Mouse (Mus musculus) cerebellum, adult 2 months (tissue): ENCODE results near the gene Hjurp. TPM values are rescaled to one million over a fixed set of nuclear protein-coding genes. Genes with fewer than 3 reads are reported as not detected.

Experiments used
- DNase-seq, 2 experiments: peaks; one replicate each; pipeline ENCODE4 v3.0.0; 2021
- H3K27ac ChIP-seq: fragments of 200-500 bp; 2 replicates; pipeline ENCODE4 v1.5.1; 2012; ENCODE audit warnings: low read length, control low read depth, inconsistent platforms; ENCODE audit not compliant: insufficient read depth
- H3K27me3 ChIP-seq: fragments of 200-500 bp; 2 replicates; pipeline ENCODE4 v1.6.1; 2012; ENCODE audit warnings: inconsistent platforms, mild to moderate bottlenecking, low read length, moderate library complexity; ENCODE audit not compliant: control insufficient read depth, insufficient read depth
- H3K4me1 ChIP-seq: fragments of 200-500 bp; 2 replicates; pipeline ENCODE4 v1.6.1; 2011; ENCODE audit warnings: low read length; ENCODE audit not compliant: control insufficient read depth, insufficient read depth
- H3K4me3 ChIP-seq: fragments of 200-500 bp; replicated peaks from 2 replicates; pipeline ENCODE3; 2011; ENCODE audit warnings: mild to moderate bottlenecking, low read depth, low read length, control low read depth; ENCODE audit not compliant: insufficient read depth
- CTCF ChIP-seq: fragments of 200-500 bp; IDR thresholded peaks from 2 replicates; pipeline ENCODE4 v1.5.1; 2011; ENCODE audit warnings: low read depth, mild to moderate bottlenecking, control low read depth, low read length, moderate library complexity, borderline replicate concordance; ENCODE audit not compliant: insufficient read depth
- POLR2A ChIP-seq: fragments of 200-500 bp; IDR thresholded peaks from 2 replicates; pipeline ENCODE4 v1.6.1; 2011; ENCODE audit warnings: low read length, control low read depth, borderline replicate concordance; ENCODE audit not compliant: insufficient read depth
- WGBS: fragments of 180-500 bp; shearing (Covaris S2); methylation state at CpG from one replicate; pipeline ENCODE4 v1.1.7; 2018; 5-methylcytosine and 5-hydroxymethylcytosine counted together
- polyA plus RNA-seq: library from polyadenylated mRNA; depleted of rRNA; stranded (reverse); fragments of >200 nt; gene quantifications from 2 replicates; pipeline ENCODE4 v1.2.3, GENCODE M21; 2012

Gene Hjurp
- polyA plus RNA-seq, 1 experiment: 79.1 TPM

GRCm38 (mm10) chr1:88274371-88275077 is 2.9 kb downstream of the Hjurp start:
- TF ChIP-seq CTCF: no peak
- TF ChIP-seq POLR2A: no peak
- no peak overlapping the region for H3K4me3 ChIP-seq
- 66% methylated on average over 11 of the region's 11 CpGs for WGBS
- no peak overlapping the region for H3K27ac ChIP-seq
- H3K4me1 ChIP-seq: no peaks in the 10 kb centered on the region; the same call in 1 of the 2 replicates
- DNase-seq: peak in 1 of 2 experiments; percentile 54
- H3K27me3 ChIP-seq: no peaks in the 10 kb centered on the region

- Histone ChIP-seq H3K27me3 (no peaks in the 10 kb centered on the region), H3K4me1 (no peaks in the 10 kb centered on the region; the same call in 1 of the 2 replicates), H3K27ac (no peak overlapping the region), H3K4me3 (no peak overlapping the region)
- 80% methylated on average over 4 of the region's 4 CpGs for WGBS
- peak in 1 of 2 experiments; percentile 4 for DNase-seq
- no peak for TF ChIP-seq POLR2A
- no peak for TF ChIP-seq CTCF
These were observed 3.6 kb downstream of the Hjurp start for GRCm38 (mm10) chr1:88273832-88274231.

DNA sequence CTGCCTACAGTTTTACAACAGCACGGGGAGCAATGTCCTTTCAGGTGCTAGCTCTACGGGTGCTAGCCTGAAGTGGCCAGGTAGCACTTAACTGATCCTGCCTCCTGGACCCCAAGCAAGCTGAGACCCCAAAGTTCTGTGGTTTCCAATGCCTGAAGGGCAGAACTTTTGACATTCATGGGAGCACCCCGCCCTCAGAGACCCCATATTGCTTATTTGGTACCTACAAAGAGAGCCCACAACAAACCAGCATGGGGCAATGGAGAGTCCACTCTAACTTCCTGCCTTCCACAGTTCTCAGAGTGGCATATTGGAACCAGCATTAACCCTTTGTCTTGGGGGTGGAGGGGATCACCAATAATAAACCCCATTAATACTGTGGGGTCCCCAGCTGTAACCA is 4.1 kb downstream of the Hjurp start:
- TF ChIP-seq CTCF: no peak
- TF ChIP-seq POLR2A: no peak
- no peak for DNase-seq
- no peak overlapping the region for H3K27ac ChIP-seq
- 97% methylated on average over 3 of the region's 3 CpGs for WGBS
- no peaks in the 10 kb centered on the region for H3K27me3 ChIP-seq
- H3K4me1 ChIP-seq: no peaks in the 10 kb centered on the region; the same call in 1 of the 2 replicates
- no peak overlapping the region for H3K4me3 ChIP-seq

- no peak for TF ChIP-seq POLR2A
- no peak for TF ChIP-seq CTCF
- Histone ChIP-seq H3K27me3 (no peaks in the 10 kb centered on the region), H3K27ac (no peak overlapping the region), H3K4me3 (no peak overlapping the region), H3K4me1 (no peaks in the 10 kb centered on the region; the same call in 1 of the 2 replicates)
- 67% methylated on average over 4 of the region's 4 CpGs for WGBS
- no peak for DNase-seq
These were observed 4.6 kb downstream of the Hjurp start for GRCm38 (mm10) chr1:88272851-88273250.

DNA sequence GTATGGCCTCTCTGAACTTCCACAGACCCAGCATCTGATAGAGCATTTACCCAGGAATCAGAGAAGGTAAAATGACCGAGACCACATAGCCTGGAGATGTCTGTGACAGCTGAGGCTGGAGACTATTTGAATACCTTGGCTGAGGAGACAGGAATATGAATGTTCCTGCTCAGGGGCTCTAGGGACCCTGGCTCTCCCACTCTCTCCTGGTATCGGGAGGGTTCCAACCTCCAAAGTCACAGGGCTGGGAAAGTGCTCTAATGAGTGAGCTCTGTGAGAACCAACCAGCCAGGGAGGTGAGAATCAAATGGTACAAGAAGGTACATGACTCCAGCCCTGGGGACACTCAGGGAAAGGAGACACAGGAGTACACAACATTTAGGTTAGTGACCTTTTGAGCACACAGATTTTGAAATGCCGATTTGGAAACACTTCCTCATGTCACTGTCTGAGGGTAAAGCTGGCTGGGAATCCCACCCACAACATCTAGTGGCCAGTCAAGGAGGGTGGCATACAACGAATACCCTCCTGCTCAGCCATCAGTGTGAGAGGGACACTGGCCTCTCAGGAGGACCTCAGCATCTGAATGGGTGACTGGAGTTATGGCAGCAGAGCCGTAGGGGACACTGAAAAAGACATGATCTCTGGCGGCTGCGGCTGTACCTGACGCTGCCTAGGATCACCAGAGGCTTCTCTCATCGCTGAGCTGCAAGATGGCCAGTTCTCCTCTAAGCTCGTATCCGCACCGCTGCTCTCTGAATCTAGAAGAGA is 7.7 kb downstream of the Hjurp start:
- DNase-seq: no peak
- no peak for TF ChIP-seq CTCF
- TF ChIP-seq POLR2A: no peak
- 89% methylated on average over 12 of the region's 12 CpGs for WGBS
- Histone ChIP-seq H3K4me3 (no peak overlapping the region), H3K4me1 (no peaks in the 10 kb centered on the region; the same call in 1 of the 2 replicates), H3K27ac (no peak overlapping the region), H3K27me3 (no peaks in the 10 kb centered on the region)

- no peak overlapping the region for H3K4me3 ChIP-seq
- H3K27ac ChIP-seq: no peak overlapping the region
- DNase-seq: no peak
- WGBS: 78% methylated on average over 6 of the region's 6 CpGs
- no peaks in the 10 kb centered on the region for H3K4me1 ChIP-seq
- no peaks in the 10 kb centered on the region for H3K27me3 ChIP-seq
- no peak for TF ChIP-seq CTCF
These were observed 9.4 kb downstream of the Hjurp start for GRCm38 (mm10) chr1:88268070-88268469.

DNA sequence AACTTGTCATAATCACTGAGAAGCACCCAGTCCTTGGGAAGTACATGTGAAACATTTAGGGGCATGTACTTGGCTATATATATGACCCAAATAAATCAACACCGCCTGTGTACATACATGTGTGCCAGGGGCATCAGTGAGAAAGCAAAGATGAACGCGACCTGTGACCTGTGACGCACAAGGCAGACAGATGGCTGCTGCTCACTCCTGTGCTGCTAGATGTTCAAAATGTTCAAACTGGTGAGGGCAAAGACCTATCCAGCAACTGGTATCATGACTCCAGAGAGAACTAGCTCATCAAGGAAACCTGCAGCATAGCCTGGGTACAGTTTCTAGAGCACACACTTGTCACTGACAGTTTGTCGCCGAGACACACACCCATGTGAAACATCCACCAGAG is 9.9 kb downstream of the Hjurp start:
- peak in 1 of 2 experiments; percentile 16 for DNase-seq
- H3K27ac ChIP-seq: no peak overlapping the region
- no peak overlapping the region for H3K4me3 ChIP-seq
- 92% methylated on average over 6 of the region's 6 CpGs for WGBS
- no peaks in the 10 kb centered on the region for H3K27me3 ChIP-seq
- no peaks in the 10 kb centered on the region for H3K4me1 ChIP-seq
- TF ChIP-seq CTCF (no peak), POLR2A (no peak)

DNA sequence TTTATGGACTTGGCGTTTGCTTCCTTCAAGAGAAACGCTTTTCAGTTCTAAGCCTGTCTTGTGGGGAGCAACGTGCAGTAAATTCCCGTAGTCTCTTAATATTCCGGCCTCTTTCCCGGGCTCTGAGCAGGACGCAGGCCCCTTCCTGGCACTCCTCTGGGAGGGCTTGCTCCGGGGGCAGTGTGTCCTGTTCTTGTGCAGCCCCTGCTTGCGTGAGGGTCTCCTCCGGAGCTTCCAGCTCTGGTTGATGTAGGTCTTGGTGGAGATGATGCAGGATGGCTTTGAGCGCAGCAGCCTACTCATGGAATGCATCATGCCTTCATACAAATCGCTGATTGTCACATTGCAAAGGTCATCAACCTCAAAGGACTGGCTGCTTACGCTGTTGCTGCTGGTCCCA is 11.3 kb downstream of the Hjurp start:
- H3K4me1 ChIP-seq: no peaks in the 10 kb centered on the region
- WGBS: 89% methylated on average over 13 of the region's 13 CpGs
- H3K27ac ChIP-seq: no peak overlapping the region
- H3K27me3 ChIP-seq: no peaks in the 10 kb centered on the region
- H3K4me3 ChIP-seq: no peak overlapping the region
- TF ChIP-seq CTCF (no peak), POLR2A (no peak)
- DNase-seq: peak in 1 of 2 experiments; percentile 15
